Mouse (Mus musculus): ENCODE measurements around the gene Foxf2.

Foxf2 gene

GRCm38 (mm10) chr13:31626183-31626801, 676 bp downstream of the Foxf2 start:
- peak in 1 of 2 experiments; percentile 8 for DNase-seq

- DNase-seq = no peak
These were observed 1.5 kb downstream of the Foxf2 start for GRCm38 (mm10) chr13:31626991-31627625.

- no peak for DNase-seq
These were observed 2.5 kb downstream of the Foxf2 start for GRCm38 (mm10) chr13:31627864-31628690.

GRCm38 (mm10) chr13:31628691-31629180, 3.1 kb downstream of the Foxf2 start:
- no peak for DNase-seq

- DNase-seq = no peak
These were observed 3.8 kb downstream of the Foxf2 start for GRCm38 (mm10) chr13:31629321-31629851.

- DNase-seq = no peak
These were observed 4.4 kb downstream of the Foxf2 start for GRCm38 (mm10) chr13:31630051-31630450.

- no peak for DNase-seq
These were observed 4.9 kb downstream of the Foxf2 start for GRCm38 (mm10) chr13:31630551-31630950.

- DNase-seq = no peak
These were observed 5.7 kb downstream of the Foxf2 start for GRCm38 (mm10) chr13:31631291-31631690.

- DNase-seq = peak; percentile 39 to 75
These were observed 6.8 kb downstream of the Foxf2 start for GRCm38 (mm10) chr13:31632450-31632849.

- DNase-seq = no peak
These were observed 7.6 kb downstream of the Foxf2 start for GRCm38 (mm10) chr13:31633259-31633658.

GRCm38 (mm10) chr13:31635546-31635945, 9.9 kb downstream of the Foxf2 start:
- no peak for DNase-seq

GRCm38 (mm10) chr13:31641517-31641916, 15.9 kb downstream of the Foxf2 start:
- DNase-seq = no peak

GRCm38 (mm10) chr13:31652131-31652745, 26.6 kb downstream of the Foxf2 start:
- no peak for DNase-seq

- DNase-seq = no peak
These were observed 30.6 kb downstream of the Foxf2 start for GRCm38 (mm10) chr13:31656249-31656648.

GRCm38 (mm10) chr13:31658212-31658611, 32.6 kb downstream of the Foxf2 start:
- DNase-seq = no peak

GRCm38 (mm10) chr13:31658963-31659362, 33.3 kb downstream of the Foxf2 start:
- peak; percentile 9 to 60 for DNase-seq

- DNase-seq = no peak
These were observed 35.6 kb downstream of the Foxf2 start for GRCm38 (mm10) chr13:31661211-31661610.

GRCm38 (mm10) chr13:31665376-31665775, 39.8 kb downstream of the Foxf2 start:
- no peak for DNase-seq

- DNase-seq = no peak
These were observed 42.4 kb downstream of the Foxf2 start for GRCm38 (mm10) chr13:31667919-31668524.

GRCm38 (mm10) chr13:31672093-31672492, 46.5 kb downstream of the Foxf2 start:
- DNase-seq = no peak
